Mouse (Mus musculus) limb, embryonic 10.5 days (tissue): ENCODE results near the gene Slc38a9. TPM values are rescaled to one million over a fixed set of nuclear protein-coding genes. Genes with fewer than 3 reads are reported as not detected.
A peak's percentile ranks its signal among the peaks of the same experiment; 100 is the strongest.

Experiments
- DNase-seq: peaks from one replicate; pipeline ENCODE4 v3.0.0-alpha.2; 2017; ENCODE audit warnings: low spot score
- H3K27ac ChIP-seq: fragments of 300-500 bp; sonication (generic); 2 replicates; pipeline ENCODE4 v1.5.1; 2016; ENCODE audit warnings: mild to moderate bottlenecking
- H3K27me3 ChIP-seq: fragments of 300-500 bp; sonication (generic); 2 replicates; pipeline ENCODE4 v1.6.1; 2016; ENCODE audit warnings: low read depth, mild to moderate bottlenecking; ENCODE audit not compliant: poor library complexity, severe bottlenecking
- H3K36me3 ChIP-seq: fragments of 300-500 bp; sonication (generic); 2 replicates; pipeline ENCODE4 v1.6.1; 2016; ENCODE audit warnings: mild to moderate bottlenecking, moderate library complexity
- H3K4me1 ChIP-seq: fragments of 300-500 bp; sonication (generic); 2 replicates; pipeline ENCODE4 v1.6.1; 2016
- H3K4me3 ChIP-seq: fragments of 300-500 bp; sonication (generic); 2 replicates; pipeline ENCODE4 v1.5.1; 2016; ENCODE audit warnings: mild to moderate bottlenecking, moderate library complexity
- H3K9me3 ChIP-seq: fragments of 300-500 bp; sonication (generic); replicated peaks from 2 replicates; pipeline ENCODE4 v1.6.1; 2016; ENCODE audit warnings: mild to moderate bottlenecking
- WGBS: fragments of 180-500 bp; shearing (Covaris S2); methylation state at CpG from one replicate; pipeline ENCODE4 v1.1.7; 2016; 5-methylcytosine and 5-hydroxymethylcytosine counted together
- polyA plus RNA-seq: library from polyadenylated mRNA; unstranded; fragments of >200 nt; fragmentation: Nextera tagmentation; extraction: Ambion mirVana; gene quantifications from 2 replicates; pipeline ENCODE4 v1.2.1, GENCODE M21; 2016

Slc38a9 gene
- polyA plus RNA-seq, 1 experiment from 2014 or later = 12.8 TPM

GRCm38 (mm10) chr13:112659986-112660573, 471 bp upstream of the Slc38a9 start:
- no peak for DNase-seq
- peak overlapping the region; percentile 74 for H3K4me3 ChIP-seq
- peaks cover 12% of the 10 kb centered on the region for H3K4me1 ChIP-seq
- H3K27ac ChIP-seq = no peak overlapping the region
- H3K36me3 ChIP-seq = no peaks in the 10 kb centered on the region
- 5% methylated on average over 10 of the region's 10 CpGs for WGBS
- no peaks in the 10 kb centered on the region for H3K9me3 ChIP-seq
- H3K27me3 ChIP-seq = no peaks in the 10 kb centered on the region

- Histone ChIP-seq H3K27ac (no peak overlapping the region), H3K27me3 (no peaks in the 10 kb centered on the region), H3K36me3 (no peaks in the 10 kb centered on the region), H3K4me1 (peaks cover 12% of the 10 kb centered on the region), H3K4me3 (no peak overlapping the region), H3K9me3 (no peaks in the 10 kb centered on the region)
- WGBS = 79% methylated on average over 2 of the region's 2 CpGs
- DNase-seq = no peak
Observed at GRCm38 (mm10) chr13:112661687-112662086, 1.1 kb downstream of the Slc38a9 start.

- Histone ChIP-seq H3K27ac (no peak overlapping the region), H3K9me3 (no peaks in the 10 kb centered on the region), H3K4me1 (0 out of 2 replicates have a peak, but pooled peaks cover 2% of the 10 kb centered on the region), H3K36me3 (no peaks in the 10 kb centered on the region), H3K27me3 (no peaks in the 10 kb centered on the region), H3K4me3 (no peak overlapping the region)
- DNase-seq = no peak
- WGBS = 89% methylated on average over 10 of the region's 10 CpGs
Observed at GRCm38 (mm10) chr13:112666433-112667024, 6.0 kb downstream of the Slc38a9 start.

GRCm38 (mm10) chr13:112667215-112667614, 6.7 kb downstream of the Slc38a9 start:
- 70% methylated on average over 9 of the region's 9 CpGs for WGBS
- H3K27me3 ChIP-seq = no peaks in the 10 kb centered on the region
- no peak overlapping the region for H3K4me3 ChIP-seq
- no peak overlapping the region for H3K27ac ChIP-seq
- peaks cover 4% of the 10 kb centered on the region; the same call in 1 of the 2 replicates for H3K36me3 ChIP-seq
- DNase-seq = no peak
- H3K9me3 ChIP-seq = no peaks in the 10 kb centered on the region
- H3K4me1 ChIP-seq = 0 out of 2 replicates have a peak, but pooled peaks cover 2% of the 10 kb centered on the region

- Histone ChIP-seq H3K27ac (no peak overlapping the region), H3K27me3 (no peaks in the 10 kb centered on the region), H3K4me3 (no peak overlapping the region), H3K9me3 (no peaks in the 10 kb centered on the region), H3K4me1 (0 out of 2 replicates have a peak, but pooled peaks cover 2% of the 10 kb centered on the region), H3K36me3 (peaks cover 4% of the 10 kb centered on the region; the same call in 1 of the 2 replicates)
- 74% methylated on average over 13 of the region's 13 CpGs for WGBS
- no peak for DNase-seq
Observed at GRCm38 (mm10) chr13:112671708-112672107, 11.2 kb downstream of the Slc38a9 start.

- WGBS = 88% methylated on average over 6 of the region's 6 CpGs
- Histone ChIP-seq H3K9me3 (no peaks in the 10 kb centered on the region), H3K4me3 (no peak overlapping the region), H3K27me3 (no peaks in the 10 kb centered on the region), H3K4me1 (no peaks in the 10 kb centered on the region), H3K36me3 (peaks cover 4% of the 10 kb centered on the region; the same call in 1 of the 2 replicates), H3K27ac (no peak overlapping the region)
- no peak for DNase-seq
Observed at GRCm38 (mm10) chr13:112672797-112673196, 12.2 kb downstream of the Slc38a9 start.

- Histone ChIP-seq H3K4me1 (no peaks in the 10 kb centered on the region), H3K27ac (no peak overlapping the region), H3K4me3 (no peak overlapping the region), H3K36me3 (peaks cover 12% of the 10 kb centered on the region; the same call in 1 of the 2 replicates), H3K9me3 (no peaks in the 10 kb centered on the region), H3K27me3 (no peaks in the 10 kb centered on the region)
- peak; percentile 53 for DNase-seq
- 19% methylated on average over 9 of the region's 9 CpGs for WGBS
Observed at GRCm38 (mm10) chr13:112673899-112674447, 13.4 kb downstream of the Slc38a9 start.

GRCm38 (mm10) chr13:112678154-112678553, 17.6 kb downstream of the Slc38a9 start:
- H3K27ac ChIP-seq = no peak overlapping the region
- H3K4me3 ChIP-seq = no peak overlapping the region
- no peaks in the 10 kb centered on the region for H3K27me3 ChIP-seq
- H3K4me1 ChIP-seq = no peaks in the 10 kb centered on the region
- WGBS = 89% methylated on average over 4 of the region's 4 CpGs
- no peak for DNase-seq
- H3K36me3 ChIP-seq = peaks cover 8% of the 10 kb centered on the region; the same call in 1 of the 2 replicates
- H3K9me3 ChIP-seq = no peaks in the 10 kb centered on the region

GRCm38 (mm10) chr13:112683312-112683711, 22.8 kb downstream of the Slc38a9 start:
- H3K9me3 ChIP-seq = no peaks in the 10 kb centered on the region
- no peak overlapping the region for H3K27ac ChIP-seq
- WGBS = 75% methylated on average over 2 of the region's 2 CpGs
- H3K4me3 ChIP-seq = no peak overlapping the region
- H3K36me3 ChIP-seq = peaks cover 4% of the 10 kb centered on the region; the same call in 1 of the 2 replicates
- no peak for DNase-seq
- no peaks in the 10 kb centered on the region for H3K27me3 ChIP-seq
- no peaks in the 10 kb centered on the region for H3K4me1 ChIP-seq

- Histone ChIP-seq H3K4me1 (no peaks in the 10 kb centered on the region), H3K4me3 (no peak overlapping the region), H3K27me3 (no peaks in the 10 kb centered on the region), H3K27ac (no peak overlapping the region), H3K9me3 (no peaks in the 10 kb centered on the region), H3K36me3 (no peaks in the 10 kb centered on the region)
- WGBS = 94% methylated on average over 6 of the region's 6 CpGs
- DNase-seq = no peak
Observed at GRCm38 (mm10) chr13:112683970-112684369, 23.4 kb downstream of the Slc38a9 start.

GRCm38 (mm10) chr13:112686155-112686554, 25.6 kb downstream of the Slc38a9 start:
- Histone ChIP-seq H3K4me1 (no peaks in the 10 kb centered on the region), H3K27me3 (no peaks in the 10 kb centered on the region), H3K27ac (no peak overlapping the region), H3K36me3 (no peaks in the 10 kb centered on the region), H3K9me3 (no peaks in the 10 kb centered on the region), H3K4me3 (no peak overlapping the region)
- DNase-seq = no peak
- WGBS = 87% methylated on average over 2 of the region's 2 CpGs

GRCm38 (mm10) chr13:112692870-112693553, 32.5 kb downstream of the Slc38a9 start:
- no peaks in the 10 kb centered on the region for H3K4me1 ChIP-seq
- peaks cover 8% of the 10 kb centered on the region for H3K36me3 ChIP-seq
- DNase-seq = no peak
- 94% methylated on average over 10 of the region's 10 CpGs for WGBS
- no peaks in the 10 kb centered on the region for H3K27me3 ChIP-seq
- no peak overlapping the region for H3K4me3 ChIP-seq
- H3K27ac ChIP-seq = no peak overlapping the region
- H3K9me3 ChIP-seq = 0 out of 2 replicates have a peak, but pooled peaks cover 3% of the 10 kb centered on the region
